Mouse (Mus musculus): Measurements from ENCODE around the gene Actl7a. TPM values are rescaled to one million over a fixed set of nuclear protein-coding genes. Genes with fewer than 3 reads are reported as not detected.

Gene Actl7a
- not detected in 2 replicates for polyA plus RNA-seq (2015; fragmentation: Nextera tagmentation; extraction: Ambion mirVana)

DNA sequence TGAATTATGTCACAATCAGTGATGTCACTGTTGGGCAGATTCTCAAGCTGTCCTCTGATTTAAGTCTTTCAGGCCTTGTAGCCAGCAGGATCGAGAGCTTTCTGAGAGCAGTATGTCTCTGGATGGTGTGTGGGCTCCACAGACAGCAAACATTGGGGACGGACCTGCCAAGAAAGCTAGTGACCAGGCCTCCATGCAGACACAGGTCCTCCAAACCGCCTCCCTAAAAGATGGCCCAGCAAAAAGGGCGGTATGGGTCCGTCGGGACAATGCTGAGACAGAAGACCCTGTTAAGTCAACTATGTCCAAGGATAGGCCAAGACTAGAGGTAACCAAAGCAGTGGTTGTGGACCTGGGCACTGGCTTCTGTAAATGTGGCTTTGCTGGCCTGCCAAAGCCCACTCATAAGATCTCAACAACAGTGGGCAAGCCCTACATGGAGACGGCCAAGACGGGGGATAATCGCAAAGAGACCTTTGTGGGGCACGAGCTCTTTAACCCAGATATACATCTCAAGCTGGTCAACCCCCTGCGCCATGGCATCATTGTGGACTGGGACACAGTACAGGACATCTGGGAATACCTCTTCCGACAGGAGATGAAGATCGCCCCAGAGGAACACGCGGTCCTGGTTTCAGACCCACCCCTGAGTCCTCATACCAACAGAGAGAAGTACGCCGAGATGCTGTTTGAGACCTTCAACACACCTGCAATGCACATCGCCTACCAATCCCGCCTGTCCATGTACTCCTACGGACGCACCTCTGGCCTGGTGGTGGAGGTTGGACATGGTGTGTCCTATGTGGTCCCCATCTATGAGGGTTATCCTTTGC, at the start of gene Actl7a:
Gene Actl7a, plus strand, starts transcription at position 51 of the 833 bp plus-strand sequence.
- no peaks in the 10 kb centered on the region for H3K27me3 ChIP-seq (ENCODE audit: control insufficient read depth, insufficient read depth, low read length)
- no peak for ATAC-seq (ENCODE audit: low FRiP score, low TSS enrichment)
- no peaks in the 10 kb centered on the region for H3K9me3 ChIP-seq (ENCODE audit: control insufficient read depth, low read length)
- DNase-seq (ENCODE audit: low spot score) = no peak
- no peak within 1 kb of the TSS for H3K4me3 ChIP-seq (ENCODE audit: low read depth, low read length)
- H3K4me2 ChIP-seq (replicated peaks; ENCODE audit: low read depth) = no peak within 1 kb of the TSS
- no peaks in the 10 kb centered on the region for H3K4me1 ChIP-seq (replicated peaks; ENCODE audit: control insufficient read depth, insufficient read depth)
- TF ChIP-seq EP300 (optimal IDR thresholded peaks at IDR 0.05) = no peak
- no peak for TF ChIP-seq CTCF (IDR thresholded peaks at IDR 0.05; ENCODE audit: low read depth)
- WGBS = 95% methylated on average over 21 of the region's 21 CpGs
- no peak within 1 kb of the TSS for H3K9ac ChIP-seq (ENCODE audit: low read length)
- H3K27ac ChIP-seq (replicated peaks) = no peak within 1 kb of the TSS
- no peaks in the 10 kb centered on the region for H3K36me3 ChIP-seq (ENCODE audit: control insufficient read depth, insufficient read depth, low read length)

DNA sequence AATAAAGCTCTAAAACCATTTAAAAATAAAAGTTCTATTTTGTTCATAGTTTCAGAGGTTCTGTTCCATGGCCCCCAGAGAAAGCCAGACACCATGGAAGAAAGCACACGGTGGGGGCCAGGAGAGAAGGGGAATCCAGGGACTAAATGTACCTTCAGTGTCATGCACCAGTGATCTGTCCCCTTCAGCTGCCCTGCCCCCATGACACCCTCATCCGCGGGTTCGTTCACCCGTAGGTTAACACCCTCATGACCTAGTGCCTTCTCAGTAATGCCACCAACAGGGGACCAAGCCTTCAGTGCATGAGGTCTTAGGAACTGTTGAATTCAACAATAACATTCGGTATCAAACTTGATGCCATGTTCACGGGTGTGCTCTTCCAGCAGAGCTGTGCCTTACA, 46.8 kb upstream of the Actl7a start:
- H3K9ac ChIP-seq (ENCODE audit: low read length) = no peak overlapping the region

DNA sequence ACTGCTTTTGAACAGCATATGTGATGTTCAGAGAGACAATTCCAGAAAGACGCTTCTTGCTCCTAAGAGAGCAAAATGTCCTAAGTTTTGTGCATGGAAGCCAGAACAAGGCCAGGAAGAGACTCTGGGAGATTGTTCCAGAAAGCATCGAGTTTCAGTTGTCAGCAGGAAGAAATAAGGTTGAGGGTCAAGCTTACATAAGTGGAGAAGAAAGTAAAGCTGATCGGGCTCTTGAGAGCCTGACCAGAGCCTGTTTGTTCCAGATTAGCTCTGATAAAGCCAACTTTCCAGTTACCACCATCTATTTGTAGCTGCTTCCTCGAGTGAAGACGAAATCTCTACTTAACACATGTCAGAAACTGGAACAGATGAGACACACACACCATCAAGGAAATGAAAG, 44.5 kb upstream of the Actl7a start:
- ATAC-seq (ENCODE audit: low FRiP score, low TSS enrichment) = no peak
- H3K9ac ChIP-seq (ENCODE audit: low read length) = no peak overlapping the region
- no peaks in the 10 kb centered on the region for H3K9me3 ChIP-seq (ENCODE audit: control insufficient read depth, low read length)
- no peaks in the 10 kb centered on the region for H3K27me3 ChIP-seq (ENCODE audit: control insufficient read depth, insufficient read depth, low read length)
- TF ChIP-seq CTCF (IDR thresholded peaks at IDR 0.05; ENCODE audit: low read depth) = no peak
- TF ChIP-seq EP300 (optimal IDR thresholded peaks at IDR 0.05) = no peak
- no peak for DNase-seq (ENCODE audit: low spot score)
- H3K4me3 ChIP-seq (ENCODE audit: low read depth, low read length) = no peak overlapping the region
- 27% methylated on average over 5 of the region's 5 CpGs for WGBS
- no peak overlapping the region for H3K4me2 ChIP-seq (replicated peaks; ENCODE audit: low read depth)
- H3K4me1 ChIP-seq (replicated peaks; ENCODE audit: control insufficient read depth, insufficient read depth) = no peaks in the 10 kb centered on the region
- H3K36me3 ChIP-seq (ENCODE audit: control insufficient read depth, insufficient read depth, low read length) = no peaks in the 10 kb centered on the region
- H3K27ac ChIP-seq (replicated peaks) = no peak overlapping the region

More for the DNA sequence above, 46.8 kb upstream of the Actl7a start:
- no peaks in the 10 kb centered on the region for H3K27me3 ChIP-seq (ENCODE audit: control insufficient read depth, insufficient read depth, low read length)
- H3K9me3 ChIP-seq (ENCODE audit: control insufficient read depth, low read length) = no peaks in the 10 kb centered on the region
- H3K27ac ChIP-seq (replicated peaks) = no peak overlapping the region
- ATAC-seq (ENCODE audit: low FRiP score, low TSS enrichment) (no peak), DNase-seq (ENCODE audit: low spot score) (no peak)
- WGBS = 67% methylated on average over 7 of the region's 7 CpGs
- no peak overlapping the region for H3K4me3 ChIP-seq (ENCODE audit: low read depth, low read length)
- H3K4me2 ChIP-seq (replicated peaks; ENCODE audit: low read depth) = no peak overlapping the region
- no peaks in the 10 kb centered on the region for H3K4me1 ChIP-seq (replicated peaks; ENCODE audit: control insufficient read depth, insufficient read depth)
- TF ChIP-seq EP300 (optimal IDR thresholded peaks at IDR 0.05) = no peak
- TF ChIP-seq CTCF (IDR thresholded peaks at IDR 0.05; ENCODE audit: low read depth) = no peak
- no peaks in the 10 kb centered on the region for H3K36me3 ChIP-seq (ENCODE audit: control insufficient read depth, insufficient read depth, low read length)

DNA sequence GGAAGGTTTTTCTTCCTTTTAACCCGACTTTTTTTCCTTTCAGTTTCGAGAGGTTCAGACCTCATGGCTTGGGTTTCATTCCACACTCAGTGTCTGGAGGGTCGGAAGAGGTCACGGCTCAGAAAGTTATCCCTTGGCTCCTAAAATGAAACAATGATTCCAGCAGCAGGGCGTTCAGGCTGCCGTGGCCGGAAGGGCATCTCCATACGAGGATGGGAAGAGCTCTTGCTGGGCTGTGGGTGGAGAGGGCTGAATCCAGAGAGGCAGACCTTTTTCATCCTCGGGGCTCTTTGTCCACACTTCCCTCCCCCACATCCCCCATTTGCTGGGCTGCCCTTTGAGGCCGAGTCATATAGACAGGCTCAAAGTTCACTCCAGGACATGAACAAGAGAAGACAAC, 41.0 kb upstream of the Actl7a start:
- H3K4me2 ChIP-seq (replicated peaks; ENCODE audit: low read depth) = no peak overlapping the region
- no peak for ATAC-seq (ENCODE audit: low FRiP score, low TSS enrichment)
- no peak overlapping the region for H3K27ac ChIP-seq (replicated peaks)

DNA sequence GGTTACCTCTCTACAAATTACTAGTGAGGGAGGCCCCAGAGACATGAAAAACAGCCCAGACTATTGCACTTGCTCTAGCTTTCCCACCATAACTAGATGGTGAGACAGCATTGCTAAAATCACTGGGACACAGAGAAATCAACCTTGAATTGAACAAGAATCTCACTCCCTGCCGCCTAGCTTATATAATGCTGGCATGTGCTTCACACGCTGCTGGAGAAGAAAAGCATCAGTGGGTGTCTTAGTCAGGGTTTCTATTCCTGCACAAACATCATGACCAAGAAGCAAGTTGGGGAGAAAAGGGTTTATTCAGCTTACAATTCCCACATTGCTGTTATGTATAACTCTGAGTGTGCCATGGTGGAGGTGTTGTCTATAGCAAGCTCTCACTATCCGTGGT, 30.1 kb upstream of the Actl7a start:
- Histone ChIP-seq H3K27ac (replicated peaks) (no peak overlapping the region), H3K36me3 (ENCODE audit: control insufficient read depth, insufficient read depth, low read length) (no peaks in the 10 kb centered on the region), H3K9me3 (ENCODE audit: control insufficient read depth, low read length) (no peaks in the 10 kb centered on the region), H3K27me3 (ENCODE audit: control insufficient read depth, insufficient read depth, low read length) (no peaks in the 10 kb centered on the region), H3K4me3 (ENCODE audit: low read depth, low read length) (no peak overlapping the region), H3K9ac (ENCODE audit: low read length) (no peak overlapping the region), H3K4me1 (replicated peaks; ENCODE audit: control insufficient read depth, insufficient read depth) (no peaks in the 10 kb centered on the region), H3K4me2 (replicated peaks; ENCODE audit: low read depth) (no peak overlapping the region)
- TF ChIP-seq EP300 (optimal IDR thresholded peaks at IDR 0.05) (no peak), CTCF (IDR thresholded peaks at IDR 0.05; ENCODE audit: low read depth) (no peak)
- DNase-seq (ENCODE audit: low spot score) (no peak), ATAC-seq (ENCODE audit: low FRiP score, low TSS enrichment) (no peak)
- 86% methylated on average over 3 of the region's 3 CpGs for WGBS

More for the DNA sequence above, 41.0 kb upstream of the Actl7a start:
- 33% methylated on average over 10 of the region's 10 CpGs for WGBS
- DNase-seq (ENCODE audit: low spot score) = no peak
- H3K27me3 ChIP-seq (ENCODE audit: control insufficient read depth, insufficient read depth, low read length) = no peaks in the 10 kb centered on the region
- no peaks in the 10 kb centered on the region for H3K9me3 ChIP-seq (ENCODE audit: control insufficient read depth, low read length)
- H3K9ac ChIP-seq (ENCODE audit: low read length) = no peak overlapping the region
- TF ChIP-seq CTCF (IDR thresholded peaks at IDR 0.05; ENCODE audit: low read depth) (no peak), EP300 (optimal IDR thresholded peaks at IDR 0.05) (no peak)
- H3K36me3 ChIP-seq (ENCODE audit: control insufficient read depth, insufficient read depth, low read length) = no peaks in the 10 kb centered on the region
- no peaks in the 10 kb centered on the region for H3K4me1 ChIP-seq (replicated peaks; ENCODE audit: control insufficient read depth, insufficient read depth)
- H3K4me3 ChIP-seq (ENCODE audit: low read depth, low read length) = no peak overlapping the region

DNA sequence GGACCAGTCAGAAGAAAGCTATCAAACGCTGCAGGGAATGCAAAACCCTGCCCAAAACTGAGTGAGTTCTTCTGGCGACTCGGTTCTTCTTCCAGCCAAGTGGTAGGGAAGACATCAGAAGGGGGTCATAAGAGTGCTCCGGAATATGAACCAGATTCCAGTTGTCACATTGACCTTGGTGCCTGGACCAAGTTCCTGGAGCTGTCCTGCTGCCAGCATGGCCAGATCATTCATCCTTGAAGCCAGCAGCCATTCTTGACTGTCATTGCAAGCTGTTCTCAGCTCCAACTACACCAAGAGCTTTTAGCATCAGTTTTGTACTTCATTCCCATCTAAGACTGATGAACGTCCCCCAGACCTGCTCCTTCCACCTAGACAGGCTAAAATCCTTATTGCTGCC, 26.4 kb upstream of the Actl7a start:
- TF ChIP-seq CTCF (IDR thresholded peaks at IDR 0.05; ENCODE audit: low read depth) (no peak), EP300 (optimal IDR thresholded peaks at IDR 0.05) (no peak)
- Histone ChIP-seq H3K4me2 (replicated peaks; ENCODE audit: low read depth) (no peak overlapping the region), H3K9me3 (ENCODE audit: control insufficient read depth, low read length) (no peaks in the 10 kb centered on the region), H3K4me1 (replicated peaks; ENCODE audit: control insufficient read depth, insufficient read depth) (no peaks in the 10 kb centered on the region), H3K9ac (ENCODE audit: low read length) (no peak overlapping the region), H3K36me3 (ENCODE audit: control insufficient read depth, insufficient read depth, low read length) (no peaks in the 10 kb centered on the region), H3K27ac (replicated peaks) (no peak overlapping the region), H3K27me3 (ENCODE audit: control insufficient read depth, insufficient read depth, low read length) (no peaks in the 10 kb centered on the region), H3K4me3 (ENCODE audit: low read depth, low read length) (no peak overlapping the region)
- no peak for DNase-seq (ENCODE audit: low spot score)
- ATAC-seq (ENCODE audit: low FRiP score, low TSS enrichment) = no peak
- 67% methylated on average over 5 of the region's 5 CpGs for WGBS
